Mouse (Mus musculus) gonadal fat pad, adult 2 months (tissue): Measurements from ENCODE around the gene Slc4a5. TPM values are rescaled to one million over a fixed set of nuclear protein-coding genes. Genes with fewer than 3 reads are reported as not detected.

Experiments used
- DNase-seq: peaks from one replicate; pipeline ENCODE4 v3.0.0-alpha.2; 2012; ENCODE audit warnings: low read depth
- polyA plus RNA-seq: library from polyadenylated mRNA; depleted of rRNA; stranded (reverse); fragments of >200 nt; gene quantifications from 2 replicates; pipeline ENCODE4 v1.2.3, GENCODE M21; 2012; rRNA removed

Slc4a5 gene
- polyA plus RNA-seq, 1 experiment, result 2.3 TPM

GRCm38 (mm10) chr6:83351490-83352160 lies 132.0 kb downstream of the Slc4a5 start:
- no peak for DNase-seq

- no peak for DNase-seq
Observed at GRCm38 (mm10) chr6:83352666-83353410, 133.2 kb downstream of the Slc4a5 start.

Other genes with a start within 250 kb of the Slc4a5 start
- gene Dok1, start 186.4 kb upstream of the Slc4a5 start, polyA plus RNA-seq, result 26.9 and 28.3 TPM in 2 replicates
- 9.8 and 12.1 TPM in 2 replicates for gene Loxl3, start 185.7 kb upstream of the Slc4a5 start, polyA plus RNA-seq
- 269 and 309 TPM in 2 replicates for gene Aup1, start 165.3 kb upstream of the Slc4a5 start, polyA plus RNA-seq
- gene Htra2, start 164.6 kb upstream of the Slc4a5 start, polyA plus RNA-seq, result 38.5 and 44.7 TPM in 2 replicates
- 1.3 and 1.4 TPM in 2 replicates for gene Dqx1, start 162.0 kb upstream of the Slc4a5 start, polyA plus RNA-seq
- not detected in 2 replicates for gene Tlx2, start 149.5 kb upstream of the Slc4a5 start, polyA plus RNA-seq
- gene Pcgf1, start 142.0 kb upstream of the Slc4a5 start, polyA plus RNA-seq, result 15.8 and 23.1 TPM in 2 replicates
- gene Lbx2, start 133.5 kb upstream of the Slc4a5 start, polyA plus RNA-seq, result 1.9 and 2.5 TPM in 2 replicates
- 5.8 and 6.5 TPM in 2 replicates for gene Ccdc142, start 118.2 kb upstream of the Slc4a5 start, polyA plus RNA-seq
- gene Gm42688, start 118.2 kb upstream of the Slc4a5 start, polyA plus RNA-seq, result 4.0 and 4.4 TPM in 2 replicates
- 71.5 and 89.4 TPM in 2 replicates for gene Mrpl53, start 110.8 kb upstream of the Slc4a5 start, polyA plus RNA-seq
- 55.3 and 56.3 TPM in 2 replicates for gene Mogs, start 104.3 kb upstream of the Slc4a5 start, polyA plus RNA-seq
- 187 and 193 TPM in 2 replicates for gene Wbp1, start 98.3 kb upstream of the Slc4a5 start, polyA plus RNA-seq
- 17.1 and 30.1 TPM in 2 replicates for gene Ino80b, start 94.4 kb upstream of the Slc4a5 start, polyA plus RNA-seq
- 30.2 and 41.3 TPM in 2 replicates for gene Rtkn, start 84.4 kb upstream of the Slc4a5 start, polyA plus RNA-seq
- 2.9 and 3.6 TPM in 2 replicates for gene Wdr54, start 63.4 kb upstream of the Slc4a5 start, polyA plus RNA-seq
- gene 1700003E16Rik, start 63.4 kb upstream of the Slc4a5 start, polyA plus RNA-seq, result 2.7 and 4.4 TPM in 2 replicates
- gene Dctn1, start 53.9 kb upstream of the Slc4a5 start, polyA plus RNA-seq, result 101 and 114 TPM in 2 replicates
- gene Mthfd2, start 106.1 kb downstream of the Slc4a5 start, polyA plus RNA-seq, result 37.8 and 49.5 TPM in 2 replicates
- gene Mob1a, start 106.2 kb downstream of the Slc4a5 start, polyA plus RNA-seq, result 39.3 and 41.2 TPM in 2 replicates
- 20.1 and 20.2 TPM in 2 replicates for gene Bola3, start 129.3 kb downstream of the Slc4a5 start, polyA plus RNA-seq
- gene Tet3, start 239.3 kb downstream of the Slc4a5 start, polyA plus RNA-seq, result 10.6 and 16.0 TPM in 2 replicates